Mouse (Mus musculus) spleen, adult 10 weeks (tissue): ENCODE results near the gene Galt. TPM values are rescaled to one million over a fixed set of nuclear protein-coding genes. Genes with fewer than 3 reads are reported as not detected.

Experiments used
- polyA plus RNA-seq: library from polyadenylated mRNA; stranded (reverse); fragments of 350-450 nt; fragmentation: Illumina TruSeq; extraction: RNeasy Lipid Tissue Mini Kit (QIAGEN cat#74804); gene quantifications from one replicate; pipeline ENCODE4 v1.2.3, GENCODE M21; 2015; ENCODE audit warnings: low replicate concordance; ENCODE audit not compliant: insufficient read depth

Gene Galt
- 18.2 TPM for polyA plus RNA-seq

DNA sequence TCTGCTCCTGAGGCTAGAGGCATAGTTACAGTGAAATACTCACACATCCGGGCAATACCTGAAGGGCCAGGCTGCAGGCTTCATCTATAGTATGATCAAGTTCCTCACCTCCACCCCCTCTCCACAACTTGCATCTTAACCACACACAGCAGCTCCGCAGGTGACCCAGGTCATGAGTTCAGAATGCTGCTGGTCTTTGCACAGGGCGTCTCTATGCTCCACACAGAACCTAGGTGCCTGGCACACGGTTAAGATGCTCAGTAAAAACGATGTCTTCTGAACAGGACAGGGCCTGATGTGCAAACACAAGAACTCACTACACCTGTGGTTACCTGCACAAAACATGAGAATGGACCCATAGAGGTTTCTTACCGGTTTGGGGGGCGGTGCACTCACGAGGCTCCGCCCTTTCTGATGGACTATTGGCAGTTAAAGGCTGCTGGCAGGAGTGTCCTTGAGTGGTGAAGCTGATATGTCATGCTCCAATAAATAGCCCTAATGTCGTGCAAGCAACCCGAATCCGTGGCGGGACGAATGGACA is at the start of gene Galt:
Galt (plus strand) TSS at position 432 of the 541 bp plus-strand sequence.

DNA sequence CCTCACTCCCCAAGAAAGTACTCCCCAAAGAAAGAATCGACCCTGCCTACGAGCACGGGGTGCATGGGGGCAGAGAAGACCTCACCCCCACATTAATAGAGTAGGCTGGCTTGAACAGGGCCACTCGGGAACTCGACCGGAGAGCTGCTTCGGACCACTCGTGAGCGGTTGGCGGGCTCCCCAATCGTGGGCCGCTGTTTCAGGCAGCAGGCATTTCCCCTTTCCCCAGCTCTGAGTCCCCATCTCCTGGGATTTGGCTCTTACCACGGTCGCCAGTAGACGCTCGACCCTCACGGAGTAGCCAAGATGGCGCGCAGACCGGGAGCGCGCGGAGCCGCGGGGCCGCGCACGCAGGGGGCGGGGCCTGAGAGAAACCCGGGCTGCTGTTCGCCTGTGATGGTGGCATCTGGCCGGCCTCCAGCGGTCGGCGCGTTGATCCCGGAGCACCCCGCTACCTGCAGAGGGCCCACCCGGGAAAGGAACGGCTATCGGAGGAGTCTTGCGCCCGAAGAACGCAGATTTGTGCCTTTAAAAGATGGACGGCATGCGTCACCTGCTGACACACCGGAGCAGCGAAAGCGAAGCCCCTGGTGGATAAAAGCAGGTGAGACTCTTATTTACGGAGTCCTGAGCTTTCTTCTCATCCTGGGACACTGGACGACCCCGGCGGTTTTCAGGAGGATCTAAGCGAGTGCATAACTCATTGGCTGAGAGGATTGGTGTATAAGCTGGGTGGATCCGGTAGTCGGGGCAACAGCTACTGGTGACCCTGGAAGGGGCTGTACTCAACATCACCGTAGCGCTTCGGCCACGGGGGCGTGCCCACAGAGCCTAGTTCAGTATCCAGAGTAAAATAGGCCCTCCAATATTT is 41.6 kb upstream of the Galt start, which contains the start of gene Rpp25l:
Rpp25l (minus strand) TSS at position 338 of the 871 bp plus-strand sequence.

DNA sequence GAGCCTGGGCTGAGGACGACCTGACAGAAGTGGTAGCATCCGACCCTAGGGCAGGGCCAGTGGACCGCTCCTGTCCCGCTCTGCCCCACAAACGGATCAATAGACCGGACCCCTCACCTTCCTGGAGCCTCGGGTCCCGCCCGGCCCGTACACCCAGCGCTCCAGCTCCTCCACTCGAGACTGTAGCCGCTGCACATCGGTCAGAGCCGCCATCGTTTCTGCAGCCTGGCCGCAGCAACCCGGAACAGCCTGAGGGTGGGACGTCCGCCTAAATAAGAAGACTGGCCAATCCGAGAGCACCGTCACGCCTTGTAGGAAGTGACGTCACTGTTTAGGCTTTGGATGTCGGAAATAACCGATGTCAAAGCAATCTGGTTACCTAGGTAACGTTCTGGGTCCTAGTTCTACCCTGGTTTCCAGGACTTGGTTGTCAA is 32.1 kb upstream of the Galt start, which contains the start of gene Dctn3:
Dctn3 (minus strand) TSS at position 253 of the 434 bp plus-strand sequence.

DNA sequence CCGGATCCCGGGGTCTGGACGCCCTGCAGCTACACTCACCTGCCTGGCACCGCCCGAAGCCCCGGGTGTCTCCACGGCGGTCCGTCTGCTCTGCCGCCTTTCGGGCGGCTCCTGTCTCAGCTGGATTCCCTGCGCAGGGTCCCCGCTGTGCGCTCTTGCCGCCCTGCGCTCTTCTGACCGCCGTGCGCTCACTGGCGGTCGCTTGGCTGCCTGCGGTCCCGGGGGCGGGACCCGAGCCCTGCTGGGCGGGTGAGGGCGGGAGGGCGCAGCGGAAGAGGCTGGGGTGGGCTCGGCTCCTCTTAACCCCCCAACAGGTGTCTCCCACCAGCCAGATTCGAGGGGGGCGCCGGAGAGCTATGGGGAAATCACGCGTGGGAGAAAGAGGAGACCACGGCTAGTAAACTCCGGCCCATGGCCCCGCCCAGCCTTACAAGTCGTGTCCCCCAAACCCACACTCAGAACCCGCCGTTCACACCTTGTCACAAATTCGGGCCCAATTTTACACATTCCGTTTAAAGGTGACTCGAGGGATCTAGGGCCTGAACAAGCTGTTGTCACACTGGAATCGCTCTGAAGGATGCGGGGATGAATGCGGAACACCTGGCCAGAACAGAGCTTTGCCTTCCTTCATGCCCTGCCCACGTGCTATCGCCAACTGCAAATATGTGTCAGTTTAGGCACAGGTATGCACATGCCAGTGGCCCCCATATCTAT is 23.8 kb upstream of the Galt start, which contains the start of gene Arid3c:
Arid3c (minus strand) TSS at position 91 of the 714 bp plus-strand sequence.

DNA sequence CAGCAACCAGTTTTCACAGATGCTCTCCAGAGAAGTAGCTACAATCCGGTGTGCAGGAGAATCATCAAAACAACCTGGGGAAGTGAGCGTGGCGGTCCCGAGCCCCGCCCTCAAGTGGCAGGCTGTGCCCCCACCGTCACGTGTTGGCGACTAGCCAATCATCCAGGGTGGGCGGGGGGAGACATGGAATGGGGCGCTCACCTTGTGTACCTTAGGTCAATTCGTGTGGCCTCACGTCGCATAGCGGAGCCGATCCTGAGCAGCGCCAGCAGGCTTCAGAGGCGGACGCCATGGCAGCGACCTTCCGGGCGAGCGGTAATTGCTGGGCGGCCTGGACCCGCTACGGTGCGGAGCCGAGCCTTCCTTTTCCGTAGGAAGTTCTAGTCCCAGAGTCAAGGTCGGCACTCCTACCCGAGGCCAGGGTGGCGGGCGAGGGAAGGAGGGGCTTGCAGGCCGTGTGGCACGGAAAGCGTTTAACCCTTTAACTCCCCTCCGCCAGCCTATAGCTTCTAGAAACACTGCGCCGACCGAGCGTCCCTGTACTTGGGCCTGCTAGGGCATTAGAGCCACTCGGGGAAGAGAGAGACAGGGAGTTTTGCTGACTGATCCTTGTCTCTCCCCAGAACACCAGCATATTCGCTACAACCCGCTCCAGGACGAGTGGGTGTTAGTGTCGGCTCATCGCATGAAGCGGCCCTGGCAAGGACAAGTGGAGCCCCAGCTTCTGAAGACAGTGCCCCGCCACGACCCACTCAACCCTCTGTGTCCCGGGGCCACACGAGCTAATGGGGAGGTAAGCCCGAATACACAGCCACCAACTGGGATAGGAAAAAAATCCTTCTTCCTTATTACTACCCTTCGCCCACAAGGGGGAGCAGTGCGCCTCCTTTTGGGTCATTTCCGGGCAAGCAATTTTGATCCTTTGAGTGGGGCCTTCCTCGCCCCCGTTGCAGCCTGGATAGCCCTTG is 594 bp downstream of the Galt start, which contains the start of gene Sigmar1:
Sigmar1 (minus strand) TSS at position 820 of the 968 bp plus-strand sequence.

DNA sequence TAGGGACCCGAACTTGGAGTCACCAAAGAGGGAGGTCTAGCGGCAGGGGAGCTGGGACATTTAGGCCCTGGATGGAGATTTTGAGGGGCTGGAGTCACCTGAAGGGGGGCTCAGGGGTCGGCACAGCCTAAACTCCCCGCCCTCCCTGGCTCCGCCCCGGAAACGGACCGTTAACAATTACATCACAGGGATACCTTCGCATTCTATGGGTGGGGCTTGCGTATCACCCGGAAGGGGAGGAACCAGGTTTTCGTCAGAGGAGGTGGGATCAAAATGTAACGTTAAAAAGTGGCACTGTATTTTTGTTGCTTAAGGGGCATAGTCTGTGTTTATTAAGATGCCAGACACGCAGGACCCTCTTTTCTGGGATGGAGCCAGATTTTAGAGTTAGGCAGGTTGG is 19.0 kb downstream of the Galt start, which contains the start of gene Ccl27a:
Ccl27a (minus strand) TSS at position 246 of the 400 bp plus-strand sequence.

Other genes with a start within 250 kb of the Galt start
- gene 1110017D15Rik, start 237.9 kb upstream of the Galt start, polyA plus RNA-seq = not detected
- 13.6 TPM for gene Fam219a, start 185.7 kb upstream of the Galt start, polyA plus RNA-seq
- gene Dnaic1, start 185.5 kb upstream of the Galt start, polyA plus RNA-seq = 0.66 TPM
- not detected for gene Enho, start 114.9 kb upstream of the Galt start, polyA plus RNA-seq
- gene Cntfr, start 58.1 kb upstream of the Galt start, polyA plus RNA-seq = 1.3 TPM
- gene Il11ra1, start 55.2 kb upstream of the Galt start, polyA plus RNA-seq = 67.0 TPM
- 10.1 TPM for gene Rpp25l, start 41.7 kb upstream of the Galt start, polyA plus RNA-seq
- 27.5 TPM for gene Dctn3, start 32.1 kb upstream of the Galt start, polyA plus RNA-seq
- gene Arid3c, start 24.1 kb upstream of the Galt start, polyA plus RNA-seq = not detected
- 27.7 TPM for gene Sigmar1, start 929 bp downstream of the Galt start, polyA plus RNA-seq
- gene Ccl27a, start 19.0 kb downstream of the Galt start, polyA plus RNA-seq = 5.8 TPM
- 10.9 TPM for gene Gm21541, start 148.4 kb downstream of the Galt start, polyA plus RNA-seq
- gene Gm20878, start 186.3 kb downstream of the Galt start, polyA plus RNA-seq = 1.7 TPM
- 0.48 TPM for gene Fam205a4, start 210.8 kb downstream of the Galt start, polyA plus RNA-seq